In the genomic region with DNA sequence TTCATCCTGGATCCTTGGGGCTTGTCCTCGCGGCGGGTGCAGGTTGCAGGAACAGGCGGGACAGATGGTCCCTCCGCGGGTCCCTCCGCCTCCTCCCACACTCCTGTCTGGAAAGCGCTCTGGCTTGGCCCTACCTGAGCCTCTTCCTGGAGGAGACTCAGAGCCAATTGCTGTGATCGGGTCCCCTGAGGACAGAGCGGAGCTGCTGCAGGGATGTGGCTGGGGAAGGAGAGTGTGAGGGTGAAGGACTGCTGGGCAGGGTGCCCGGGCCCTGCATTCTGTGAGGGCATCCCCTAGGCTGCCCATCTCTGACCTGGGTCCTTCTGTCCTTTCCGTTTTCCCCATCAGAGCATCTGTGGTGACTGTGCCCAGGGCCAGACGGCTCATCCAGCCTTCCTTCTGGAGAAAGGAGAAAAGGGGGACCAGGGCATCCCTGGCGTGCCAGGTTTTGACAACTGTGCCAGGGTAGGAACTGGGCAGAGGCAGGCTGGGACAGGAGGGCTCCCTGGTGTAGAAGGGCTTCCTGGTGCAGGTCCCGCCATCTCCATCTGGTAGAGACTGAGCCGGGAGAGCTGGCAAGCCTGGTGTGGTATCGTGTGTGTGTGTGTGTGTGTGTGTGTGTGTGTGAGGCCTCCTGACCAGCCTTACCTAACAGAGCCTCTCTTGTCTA, we compare ENCODE assay signal across 13 mouse cellular contexts. TPM values are rescaled to one million over a fixed set of nuclear protein-coding genes. Genes with fewer than 3 reads are reported as not detected.
DNase-seq lines count a peak whose midpoint lies in the region; ATAC-seq and TF ChIP-seq lines count a peak whose summit lies in the region.
"Had no signal": no experiment of that assay in that cellular context is flagged by ENCODE, and none has a peak within 500 bp of the region (broad histone marks: within the 10 kb centered on the region; RNA-seq: fewer than 3 reads in every experiment).

No protein-coding gene starts in this region.

- no peak for TF ChIP-seq CTCF in ES-Bruce4 (IDR thresholded peaks at IDR 0.05; ENCODE audit: low read depth, low read length)

- H3K4me1 ChIP-seq in hindbrain, embryonic 13.5 days (replicated peaks), result peaks cover 61% of the 10 kb centered on the region
- H3K4me1 ChIP-seq in hindbrain, embryonic 12.5 days, result peaks cover 33% of the 10 kb centered on the region
- no peaks in the 10 kb centered on the region for H3K4me1 ChIP-seq in ES-Bruce4 (ENCODE audit: control insufficient read depth, insufficient read depth, low read length)
- H3K4me1 ChIP-seq in hindbrain, embryonic 14.5 days (replicated peaks; ENCODE audit: control insufficient read depth, insufficient read depth, low read length), result peaks cover 17% of the 10 kb centered on the region; the same call in 1 of the 2 replicates

- H3K4me3 ChIP-seq in hindbrain, embryonic 13.5 days, result no peak overlapping the region
- H3K4me3 ChIP-seq in hindbrain, embryonic 12.5 days, result no peak overlapping the region
- peak overlapping the region; percentile 8; the same call in 1 of the 2 replicates for H3K4me3 ChIP-seq in ES-Bruce4 (ENCODE audit: low read depth, low read length)
- H3K4me3 ChIP-seq in hindbrain, embryonic 14.5 days (replicated peaks; ENCODE audit: low read length), result no peak overlapping the region
- H3K4me3 ChIP-seq: heart, embryonic 10.5 days had no signal

- H3K27ac ChIP-seq in hindbrain, embryonic 13.5 days, result no peak overlapping the region
- H3K27ac ChIP-seq in hindbrain, embryonic 12.5 days, result no peak overlapping the region
- no peak overlapping the region for H3K27ac ChIP-seq in ES-Bruce4 (ENCODE audit: insufficient read depth, low read length)
- peak overlapping the region; percentile 9; the same call in 1 of the 2 replicates for H3K27ac ChIP-seq in hindbrain, embryonic 14.5 days
- H3K27ac ChIP-seq: heart, embryonic 10.5 days; liver, embryonic 14.5 days had no signal

- no peak for ATAC-seq in hindbrain, embryonic 13.5 days (ENCODE audit: low FRiP score)
- no peak for ATAC-seq in hindbrain, embryonic 12.5 days (ENCODE audit: low FRiP score)
- no peak for ATAC-seq in hindbrain, embryonic 14.5 days (ENCODE audit: low FRiP score)
- ATAC-seq in megakaryocyte progenitor cell, adult 5-6 weeks (replicated peaks; ENCODE audit: poor library complexity), result no peak
- ATAC-seq: CD4-positive, CD25-positive, alpha-beta regulatory T cell, adult 4 months had no signal

- H3K27me3 ChIP-seq in hindbrain, embryonic 13.5 days, result peaks cover 35% of the 10 kb centered on the region
- H3K27me3 ChIP-seq in hindbrain, embryonic 12.5 days, result peaks cover 31% of the 10 kb centered on the region
- H3K27me3 ChIP-seq in ES-Bruce4 (ENCODE audit: control insufficient read depth, insufficient read depth, low read length, poor library complexity, severe bottlenecking), result no peaks in the 10 kb centered on the region
- peaks cover 3% of the 10 kb centered on the region for H3K27me3 ChIP-seq in hindbrain, embryonic 14.5 days (ENCODE audit: control insufficient read depth, insufficient read depth, low read length)

- 0 out of 2 replicates have a peak overlapping the region, but pooled peaks have one; percentile 8 for H3K9ac ChIP-seq in hindbrain, embryonic 13.5 days
- no peak overlapping the region for H3K9ac ChIP-seq in hindbrain, embryonic 12.5 days
- H3K9ac ChIP-seq in ES-Bruce4 (ENCODE audit: low read depth, poor library complexity, severe bottlenecking), result no peak overlapping the region
- H3K9ac ChIP-seq in hindbrain, embryonic 14.5 days, result no peak overlapping the region
- H3K9ac ChIP-seq: liver, embryonic 14.5 days had no signal

- peak; percentile 94 for DNase-seq in cerebellum, adult 8-10 months
- DNase-seq in hindbrain, embryonic 14.5 days (ENCODE audit: low spot score), result no peak
- DNase-seq in urinary bladder, postnatal 14 days (ENCODE audit: low spot score), result no peak
- DNase-seq in adrenal gland, postnatal 10 days, result no peak
- DNase-seq: kidney, postnatal 25 days had no signal

- no peaks in the 10 kb centered on the region for H3K36me3 ChIP-seq in hindbrain, embryonic 13.5 days
- no peaks in the 10 kb centered on the region for H3K36me3 ChIP-seq in hindbrain, embryonic 12.5 days
- no peaks in the 10 kb centered on the region for H3K36me3 ChIP-seq in ES-Bruce4 (ENCODE audit: control insufficient read depth, insufficient read depth, low read length, poor library complexity, severe bottlenecking)
- H3K36me3 ChIP-seq in hindbrain, embryonic 14.5 days (replicated peaks; ENCODE audit: control insufficient read depth, insufficient read depth), result no peaks in the 10 kb centered on the region
- H3K36me3 ChIP-seq: heart, embryonic 10.5 days had no signal

- no peak for TF ChIP-seq POLR2A in ES-Bruce4 (IDR thresholded peaks at IDR 0.05; ENCODE audit: insufficient read depth, low read length)

- no peaks in the 10 kb centered on the region for H3K9me3 ChIP-seq in hindbrain, embryonic 13.5 days
- no peaks in the 10 kb centered on the region for H3K9me3 ChIP-seq in hindbrain, embryonic 12.5 days (replicated peaks)
- no peaks in the 10 kb centered on the region for H3K9me3 ChIP-seq in ES-Bruce4 (replicated peaks; ENCODE audit: control insufficient read depth, insufficient read depth, low read length, poor library complexity, severe bottlenecking)
- no peaks in the 10 kb centered on the region for H3K9me3 ChIP-seq in hindbrain, embryonic 14.5 days (ENCODE audit: control insufficient read depth, low read length)
- H3K9me3 ChIP-seq: heart, embryonic 10.5 days had no signal

- 63% methylated on average over 17 of the region's 17 CpGs for WGBS in hindbrain, embryonic 13.5 days
- WGBS in hindbrain, embryonic 12.5 days, result 60% methylated on average over 17 of the region's 17 CpGs
- 61% methylated on average over 17 of the region's 17 CpGs for WGBS in hindbrain, embryonic 14.5 days

- H3K4me2 ChIP-seq in hindbrain, embryonic 13.5 days, result no peak overlapping the region
- H3K4me2 ChIP-seq in hindbrain, embryonic 12.5 days (replicated peaks), result no peak overlapping the region
- no peak overlapping the region for H3K4me2 ChIP-seq in hindbrain, embryonic 14.5 days (replicated peaks)

- TF ChIP-seq EP300 in ES-Bruce4 (IDR thresholded peaks at IDR 0.05; ENCODE audit: insufficient read depth, low read depth, low read length), result no peak

RNA-seq across cellular contexts. Expression of a gene that starts 23.4 kb away (rescaled TPM):
- polyA plus RNA-seq in hindbrain, embryonic 13.5 days (2015; fragmentation: Nextera tagmentation; extraction: Ambion mirVana), result 65.1 and 65.7 TPM in 2 replicates
- polyA plus RNA-seq in hindbrain, embryonic 12.5 days (2016; fragmentation: Nextera tagmentation; extraction: Ambion mirVana), result 59.7 and 61.0 TPM in 2 replicates
- polyA plus RNA-seq in ES-Bruce4 (2011; ENCODE audit: insufficient read depth, insufficient read length, low read depth, missing spikeins), result 56.9 and 60.5 TPM in 2 replicates
- polyA plus RNA-seq in hindbrain, embryonic 14.5 days (2014; fragmentation: Nextera tagmentation; extraction: Ambion mirVana), result 66.0 and 77.7 TPM in 2 replicates
- 10 to 100 TPM; 51.4 to 54.6 TPM for total RNA-seq in adrenal gland, postnatal 10 days (2021)
- total RNA-seq in megakaryocyte progenitor cell, adult 5-6 weeks (2015), result 39.4 and 51.8 TPM in 2 replicates
- total RNA-seq in megakaryocyte progenitor cell, adult 5-6 weeks (2017), result 11.8 and 15.5 TPM in 2 replicates

RNA-seq across cellular contexts. Expression of a gene that starts 31.3 kb away (rescaled TPM):
- 5.8 and 14.3 TPM in 2 replicates for polyA plus RNA-seq in hindbrain, embryonic 13.5 days (2015; fragmentation: Nextera tagmentation; extraction: Ambion mirVana)
- polyA plus RNA-seq in hindbrain, embryonic 12.5 days (2016; fragmentation: Nextera tagmentation; extraction: Ambion mirVana), result 29.8 and 32.5 TPM in 2 replicates
- polyA plus RNA-seq in ES-Bruce4 (2011; ENCODE audit: insufficient read depth, insufficient read length, low read depth, missing spikeins), result 2.0 and 3.6 TPM in 2 replicates
- 10.1 and 11.1 TPM in 2 replicates for polyA plus RNA-seq in hindbrain, embryonic 14.5 days (2014; fragmentation: Nextera tagmentation; extraction: Ambion mirVana)
- total RNA-seq in adrenal gland, postnatal 10 days (2021), result 10 to 100 TPM; 29.4 to 33.8 TPM
- total RNA-seq in megakaryocyte progenitor cell, adult 5-6 weeks (2015), result 0.24 and 1.1 TPM in 2 replicates
- 0.17 and 0.84 TPM in 2 replicates for total RNA-seq in megakaryocyte progenitor cell, adult 5-6 weeks (2017)
- total RNA-seq: megakaryocyte, adult 5-6 weeks had no signal
- polyA plus RNA-seq: CD4-positive, CD25-positive, alpha-beta regulatory T cell, adult 4 months had no signal
